Mouse (Mus musculus): ENCODE data around the gene Pld4.
"Not testable (repeated sequence)": the region's sequence is repeated elsewhere in the genome, so short reads cannot be mapped to it uniquely, and the experiment has no call there.

Gene Pld4

DNA sequence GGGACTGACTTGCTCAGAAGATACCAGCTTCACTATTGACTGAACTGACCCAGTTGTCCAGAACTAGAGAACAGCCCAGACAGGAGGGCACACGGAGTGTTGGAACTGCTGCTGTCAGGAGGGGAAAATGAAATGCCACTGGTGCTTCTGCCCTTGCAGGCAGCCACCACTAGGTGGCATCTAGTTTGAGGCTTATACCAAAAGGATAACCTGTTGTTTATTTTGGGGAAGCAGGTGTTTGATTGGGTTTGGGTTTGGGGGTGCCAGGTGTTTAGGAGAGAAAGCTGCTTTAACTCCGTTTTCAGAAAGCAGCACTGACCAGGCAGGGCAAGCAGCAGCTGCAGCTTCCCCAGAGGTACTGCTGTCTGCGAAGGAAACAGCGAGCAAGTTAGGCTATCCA, 55.8 kb downstream of the Pld4 start:
- Histone ChIP-seq H3K27me3 (ENCODE audit: insufficient read depth, low read length) (no peaks in the 10 kb centered on the region), H3K4me3 (replicated peaks; ENCODE audit: low read length) (no peak overlapping the region), H3K36me3 (ENCODE audit: insufficient read depth, low read length) (peaks cover 97% of the 10 kb centered on the region), H3K4me1 (replicated peaks; ENCODE audit: low read depth, low read length) (peaks cover 59% of the 10 kb centered on the region), H3K9me3 (ENCODE audit: low read length) (no peaks in the 10 kb centered on the region)
- TF ChIP-seq CTCF (conservative IDR thresholded peaks at IDR 0.05; ENCODE audit: low read length): peak; percentile 97
- TF ChIP-seq NANOG (IDR thresholded peaks at IDR 0.05; ENCODE audit: borderline replicate concordance, low read length): no peak

DNA sequence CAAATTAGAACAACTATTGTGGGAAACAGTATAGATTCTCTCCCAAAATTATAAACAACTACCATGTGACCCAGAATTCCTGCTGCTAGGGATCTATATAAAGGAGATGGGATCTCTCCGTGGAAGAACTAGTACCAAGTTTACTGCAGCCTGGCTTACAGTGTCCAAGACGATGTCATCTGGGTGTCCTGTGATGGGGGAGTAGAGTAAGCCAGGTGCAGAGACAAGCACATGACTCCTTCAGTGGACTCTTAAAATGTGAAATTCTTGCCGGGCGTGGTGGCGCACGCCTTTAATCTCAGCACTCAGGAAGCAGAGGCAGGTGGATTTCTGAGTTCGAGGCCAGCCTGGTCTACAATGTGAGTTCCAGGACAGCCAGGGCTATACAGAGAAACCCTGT, 56.4 kb downstream of the Pld4 start:
- Histone ChIP-seq H3K36me3 (ENCODE audit: insufficient read depth, low read length) (peaks cover 98% of the 10 kb centered on the region), H3K4me1 (replicated peaks; ENCODE audit: low read depth, low read length) (peaks cover 64% of the 10 kb centered on the region)
- H3K9me3 ChIP-seq (ENCODE audit: low read length); H3K27me3 ChIP-seq (ENCODE audit: insufficient read depth, low read length); H3K4me3 ChIP-seq (replicated peaks; ENCODE audit: low read length): not testable (repeated sequence)

Data from E14TG2a.4 (cell line).